Mouse (Mus musculus) thymus, adult 18-20 months (tissue): Measurements from ENCODE around the gene Sppl2b.

Experiments used
- DNase-seq, 2 experiments: peaks; one replicate each; pipeline ENCODE4 v3.0.0; 2022; ENCODE audit warnings: mixed read lengths in 2 of 2

The Sppl2b gene

DNA sequence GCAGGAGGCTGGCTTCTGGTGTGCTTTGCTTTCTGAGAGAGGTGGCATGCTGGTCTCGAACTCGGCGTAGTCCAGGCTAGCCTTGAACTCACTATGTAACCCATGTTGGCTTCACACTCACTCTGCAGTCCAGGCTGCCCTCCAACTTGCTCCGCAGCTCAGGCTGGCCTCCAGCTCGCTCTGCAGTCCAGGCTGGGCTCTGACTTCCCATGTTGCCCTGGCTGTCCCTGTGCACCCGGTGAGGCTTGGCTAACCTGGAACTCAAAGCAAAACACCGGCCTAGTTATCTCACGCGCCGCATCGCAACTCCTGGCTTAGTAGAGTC, 636 bp downstream of the Sppl2b start:
- no peak for DNase-seq

DNA sequence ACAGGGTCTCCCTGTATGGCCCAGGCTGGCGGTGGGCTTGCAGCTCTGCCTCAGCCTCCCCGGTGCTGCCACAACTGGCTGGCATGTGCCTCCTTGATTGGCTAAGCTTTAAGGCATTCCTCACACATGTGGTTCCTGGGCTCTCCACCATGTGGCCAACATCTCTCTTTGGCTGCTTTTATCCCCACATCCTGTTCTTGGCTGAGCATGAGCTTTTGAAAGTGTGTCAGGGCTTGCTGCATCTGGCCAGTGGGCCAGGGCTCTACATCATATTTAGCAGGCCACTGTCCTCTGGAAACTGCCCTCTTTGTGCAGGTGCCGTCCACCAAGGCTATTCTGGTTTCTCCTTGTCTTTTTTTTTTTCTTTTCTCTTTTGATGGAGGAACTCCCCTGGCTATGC, 1.2 kb downstream of the Sppl2b start:
- DNase-seq: no peak

DNA sequence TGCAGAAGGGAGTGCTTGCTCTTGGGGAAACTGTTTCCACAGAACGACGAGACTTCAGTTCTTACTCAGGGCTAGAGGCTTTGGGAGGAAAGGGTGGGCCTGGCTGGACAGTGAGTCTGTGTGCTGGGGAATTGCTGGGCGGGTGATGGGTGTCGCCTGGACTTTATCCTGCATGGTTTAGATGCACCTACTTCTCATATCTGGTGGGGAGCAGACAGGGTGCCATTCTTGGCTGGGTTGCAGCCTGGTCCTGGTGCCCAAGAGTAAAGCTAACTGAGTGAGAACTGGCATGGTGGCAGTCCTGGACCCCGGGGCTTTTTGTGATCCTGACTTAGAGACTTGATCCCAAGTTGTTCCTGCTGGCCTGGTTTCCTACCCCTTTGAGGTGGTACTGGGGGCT, 1.8 kb downstream of the Sppl2b start:
- DNase-seq: no peak

DNA sequence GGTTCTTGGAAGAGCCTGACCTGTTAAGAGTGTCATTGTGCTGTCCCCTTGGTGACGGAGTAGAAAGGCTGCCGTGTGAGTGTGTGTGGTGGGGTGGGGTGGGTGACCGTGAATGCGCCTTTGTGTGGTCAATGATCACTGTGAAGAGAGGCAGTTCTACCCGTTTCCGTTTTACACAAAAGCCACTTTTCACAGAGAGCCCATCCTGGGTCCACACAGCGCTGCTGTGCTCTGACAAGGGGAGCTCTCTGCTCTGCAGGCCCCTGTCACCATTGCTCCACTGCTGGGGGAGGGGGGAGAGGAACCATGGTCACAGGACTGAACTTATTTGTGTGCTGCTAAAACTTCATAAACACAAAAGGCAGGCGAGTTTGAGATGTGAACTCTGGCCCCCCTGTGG, 2.3 kb downstream of the Sppl2b start:
- no peak for DNase-seq

DNA sequence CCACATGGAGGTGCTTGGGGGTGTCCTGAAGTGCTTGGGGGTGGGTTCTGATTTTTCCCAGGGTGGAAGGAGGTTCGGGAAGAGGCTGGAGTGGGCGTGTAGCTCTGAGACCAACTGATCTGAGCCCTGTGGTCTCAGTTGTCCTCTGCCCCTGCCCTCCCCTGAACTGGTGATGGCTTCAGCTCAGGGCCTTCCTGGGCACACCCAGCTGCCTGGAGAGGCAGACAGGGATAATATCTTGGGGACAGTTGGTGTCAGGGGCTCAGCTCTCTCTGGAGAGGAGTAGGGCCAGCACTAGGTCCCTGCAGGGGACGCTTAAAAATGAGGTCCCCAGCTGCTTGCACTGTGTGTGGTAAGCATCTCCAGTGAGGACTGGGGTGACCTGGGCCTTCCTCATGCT, 2.8 kb downstream of the Sppl2b start:
- no peak for DNase-seq

DNA sequence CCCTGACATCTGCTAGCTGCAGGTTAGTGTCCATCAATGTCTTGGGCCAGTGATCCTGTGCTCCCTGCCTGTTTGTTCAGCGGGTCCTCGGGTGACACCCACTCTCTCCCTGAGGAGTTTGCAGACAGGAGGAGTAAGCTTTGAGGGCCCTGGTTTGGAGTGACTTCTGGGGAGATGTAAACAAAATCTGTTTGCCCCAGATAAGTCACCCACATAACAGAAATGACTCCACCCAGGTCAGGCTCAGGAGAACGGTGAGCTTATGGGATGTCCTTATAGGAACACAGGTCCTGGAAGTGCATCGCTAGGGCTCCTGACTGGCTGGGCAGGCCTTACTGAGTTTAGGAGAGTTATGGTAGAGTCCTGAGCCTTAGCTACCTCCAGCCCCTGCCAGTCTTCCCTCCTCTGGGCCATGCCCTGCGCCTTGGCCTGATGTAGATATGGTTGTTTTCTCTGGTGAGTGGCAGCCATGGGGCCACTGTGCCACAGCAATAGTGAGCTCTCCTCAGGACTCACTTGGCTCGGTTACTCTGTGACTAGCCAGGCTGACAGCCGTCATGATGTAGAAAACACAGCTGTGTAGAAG, 3.4 kb downstream of the Sppl2b start:
- no peak for DNase-seq

DNA sequence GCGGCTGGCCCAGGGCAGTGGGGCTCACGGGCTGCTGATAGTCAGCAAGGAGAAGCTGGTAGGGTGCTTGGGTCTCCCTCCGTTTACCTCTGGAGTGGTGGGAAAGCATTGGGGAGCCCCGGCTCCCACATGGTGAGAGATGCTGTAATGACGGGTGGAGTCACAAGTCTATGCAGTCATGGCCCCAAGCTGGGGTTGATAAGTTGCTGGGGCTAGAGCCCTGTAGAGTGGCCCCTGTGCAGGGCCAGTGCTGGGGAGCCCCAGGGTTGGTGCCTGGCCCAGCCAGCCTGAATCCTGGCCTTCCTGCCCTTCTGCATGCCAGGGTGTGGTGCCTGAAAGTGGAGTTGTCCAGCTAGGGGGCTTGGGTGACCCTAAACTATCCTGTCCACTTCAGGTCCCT, 7.2 kb downstream of the Sppl2b start:
- no peak for DNase-seq

DNA sequence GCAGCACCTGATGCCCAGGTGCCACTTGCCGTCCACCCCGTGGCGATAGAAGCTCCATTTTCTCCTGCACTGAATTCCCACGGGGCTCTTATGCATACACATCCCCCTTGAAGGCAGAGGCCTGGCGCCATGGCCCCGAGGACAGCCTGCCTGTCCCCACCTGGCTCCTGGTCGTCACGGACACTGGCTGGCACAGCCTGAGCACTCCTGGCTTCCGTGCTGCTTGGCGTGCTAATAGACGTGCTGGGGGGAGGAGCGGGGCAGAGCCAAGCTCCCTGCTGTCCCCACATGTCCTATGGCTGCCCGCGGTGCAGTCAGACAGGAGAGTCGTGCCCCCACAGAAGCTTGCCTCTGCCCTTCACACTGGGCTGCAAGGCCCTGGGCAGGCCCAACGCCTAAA, 9.4 kb downstream of the Sppl2b start:
- DNase-seq: no peak

DNA sequence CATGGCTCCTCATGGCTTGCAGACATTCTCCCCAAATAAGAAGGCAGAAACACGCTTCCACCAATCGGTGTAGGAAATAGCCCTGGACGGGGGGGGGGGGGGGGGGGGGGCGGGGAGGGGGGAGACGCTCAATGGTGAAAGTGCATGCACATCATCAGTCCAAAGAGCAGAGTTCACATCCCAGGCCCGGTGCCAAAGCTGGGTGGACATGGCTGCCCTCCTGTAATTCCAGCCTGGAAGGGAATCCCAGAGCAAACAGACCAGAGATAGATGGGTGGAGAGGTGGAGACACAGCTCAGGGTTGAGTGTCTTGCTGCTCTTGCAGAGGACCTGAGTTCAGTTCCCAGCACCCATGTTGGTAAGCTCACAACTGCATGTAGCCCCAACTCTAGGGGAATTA, 15.9 kb downstream of the Sppl2b start:
- DNase-seq: no peak

DNA sequence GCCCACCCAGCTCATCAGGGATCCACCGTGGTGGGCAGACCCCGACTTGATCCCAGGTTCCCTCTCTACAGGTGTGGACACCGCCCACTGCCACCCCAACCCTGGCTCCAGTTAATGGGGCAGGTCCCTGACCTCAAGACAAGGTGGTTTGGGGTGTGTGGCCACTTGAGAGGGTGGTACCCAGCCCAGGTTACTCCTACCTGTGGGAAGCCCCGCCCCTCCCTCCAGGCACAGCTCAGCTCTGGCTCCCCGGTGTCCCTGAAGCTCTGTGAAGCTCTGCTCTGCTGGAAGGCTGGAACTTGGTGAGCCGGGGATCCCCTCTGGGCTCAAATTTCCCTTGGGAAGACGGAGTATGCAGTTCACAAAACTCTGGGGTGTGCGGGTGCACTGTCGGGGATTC, 16.5 kb downstream of the Sppl2b start, which contains the start of gene Tmprss9:
Tmprss9 (plus strand) TSS at position 268 of the 400 bp plus-strand sequence.
- no peak for DNase-seq

DNA sequence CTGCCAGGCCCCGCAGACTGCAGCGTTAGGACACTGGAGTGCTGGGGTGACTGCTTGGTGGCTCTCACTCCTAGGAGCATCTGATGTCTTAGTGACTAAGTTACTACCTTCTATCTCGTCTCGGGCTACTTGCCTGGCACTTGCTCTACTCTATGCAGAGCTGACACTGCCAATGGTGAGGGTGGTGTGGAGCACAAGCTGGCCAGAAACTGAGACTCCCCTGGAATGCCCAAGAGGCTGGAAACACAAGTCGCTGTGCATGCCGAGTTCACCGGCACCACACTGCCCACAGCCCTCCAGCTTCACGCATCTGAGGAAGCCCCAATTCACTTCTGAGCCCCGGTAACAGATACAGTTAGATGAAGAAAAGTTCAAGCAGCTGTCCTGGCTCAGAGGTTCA, 19.0 kb downstream of the Sppl2b start:
- no peak for DNase-seq

DNA sequence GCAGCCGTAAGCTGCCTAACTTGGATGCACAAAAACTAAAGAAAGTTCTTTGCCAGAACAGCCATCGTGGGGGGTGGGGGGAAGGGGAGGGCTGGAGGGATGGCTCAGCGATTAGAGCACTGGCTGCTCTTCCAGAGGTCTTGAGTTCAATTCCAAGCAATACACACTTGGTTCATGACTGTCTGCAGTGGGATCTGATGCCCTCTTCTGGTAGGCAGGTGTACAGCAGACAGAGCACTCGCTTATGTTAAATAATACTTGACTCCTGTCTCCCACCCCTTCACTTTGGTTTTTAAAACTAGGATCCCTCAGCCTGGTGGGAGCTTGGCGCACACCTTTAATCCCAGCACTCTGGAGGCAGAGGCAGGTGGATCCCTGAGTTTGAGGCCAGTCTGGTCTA, 21.0 kb downstream of the Sppl2b start:
- DNase-seq: peak in 1 of 2 experiments; percentile 39

DNA sequence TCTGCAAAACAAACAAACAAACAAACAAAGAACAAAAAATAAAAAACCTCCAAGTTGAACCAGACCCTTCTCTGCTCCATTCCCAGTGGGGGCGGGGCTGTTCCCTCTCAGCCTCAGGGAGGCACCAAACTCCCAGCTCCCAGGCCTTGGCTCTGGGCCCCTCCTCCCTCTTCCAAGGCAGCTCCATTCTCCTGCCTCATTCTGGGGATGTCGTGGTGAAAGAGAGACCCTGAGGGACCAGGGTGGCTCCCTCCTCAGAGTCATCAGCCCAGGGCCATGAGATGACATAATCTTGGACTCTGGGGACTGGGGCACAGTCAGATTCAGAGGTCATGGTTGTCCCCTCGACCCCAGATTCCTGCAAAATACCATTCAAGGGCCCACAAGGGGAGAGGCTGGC, 21.5 kb downstream of the Sppl2b start:
- no peak for DNase-seq

DNA sequence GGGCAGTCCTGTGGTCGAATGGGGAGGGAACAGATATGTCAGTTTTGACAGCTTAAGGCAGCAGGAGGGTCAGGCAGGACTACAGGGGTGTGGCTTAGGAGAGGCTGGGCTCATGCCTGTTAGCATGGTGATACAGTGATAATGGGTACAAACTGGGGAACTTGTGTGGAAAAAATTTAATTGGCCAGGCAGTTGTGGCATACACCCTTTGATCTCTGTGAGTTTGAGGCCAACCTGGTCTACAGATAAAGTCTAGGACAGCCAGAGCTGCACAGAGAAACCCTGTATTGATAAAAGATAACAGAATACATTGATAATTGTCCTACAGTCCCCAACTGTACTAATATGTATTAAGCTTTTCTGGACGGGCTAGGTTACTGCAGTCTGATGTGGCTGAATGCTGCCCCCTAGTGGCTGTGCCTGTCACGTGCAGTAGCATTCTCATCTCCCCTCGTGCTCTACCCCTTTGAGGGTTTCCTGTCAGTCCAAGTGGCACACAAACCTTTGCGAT, 25.1 kb downstream of the Sppl2b start:
- DNase-seq: peak; percentile 32 to 50

DNA sequence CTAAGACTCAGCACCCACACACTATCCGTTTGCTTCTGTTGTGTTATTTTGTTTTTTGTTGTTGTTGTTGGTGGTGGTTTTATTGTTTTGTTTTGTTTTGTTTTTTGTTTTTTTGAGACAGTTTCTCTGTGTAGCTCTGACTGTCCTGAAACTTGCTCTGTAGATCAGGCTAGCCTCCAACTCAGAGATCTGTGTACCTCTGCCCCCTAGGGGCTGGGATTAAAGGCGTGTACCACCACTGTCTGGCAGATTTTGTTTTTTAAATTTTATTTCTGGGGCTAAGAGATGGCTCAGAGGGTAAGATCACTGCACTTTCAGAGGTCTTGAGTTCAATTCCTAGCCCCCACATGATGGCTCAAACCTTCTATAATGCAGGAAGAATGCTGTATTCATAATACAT, 25.8 kb downstream of the Sppl2b start:
- no peak for DNase-seq

DNA sequence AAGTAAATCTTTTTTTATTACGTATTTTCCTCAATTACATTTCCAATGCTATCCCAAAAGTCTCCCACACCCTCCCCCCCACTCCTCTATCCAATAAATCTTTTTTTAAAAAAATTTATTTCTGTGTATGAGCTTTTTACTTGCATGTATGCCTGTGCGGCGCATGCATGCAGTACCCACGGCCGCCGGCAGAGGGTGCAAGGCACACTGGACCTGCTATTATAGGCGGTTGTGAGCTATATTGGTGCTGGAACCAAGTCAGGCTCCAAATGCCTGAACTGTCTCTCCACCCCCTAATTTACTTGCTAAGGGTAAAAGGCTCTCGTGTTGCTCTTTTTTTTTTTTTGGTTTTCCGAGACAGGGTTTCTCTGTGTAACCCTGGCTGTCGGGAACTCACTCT, 26.2 kb downstream of the Sppl2b start:
- DNase-seq: peak; percentile 51 to 60

DNA sequence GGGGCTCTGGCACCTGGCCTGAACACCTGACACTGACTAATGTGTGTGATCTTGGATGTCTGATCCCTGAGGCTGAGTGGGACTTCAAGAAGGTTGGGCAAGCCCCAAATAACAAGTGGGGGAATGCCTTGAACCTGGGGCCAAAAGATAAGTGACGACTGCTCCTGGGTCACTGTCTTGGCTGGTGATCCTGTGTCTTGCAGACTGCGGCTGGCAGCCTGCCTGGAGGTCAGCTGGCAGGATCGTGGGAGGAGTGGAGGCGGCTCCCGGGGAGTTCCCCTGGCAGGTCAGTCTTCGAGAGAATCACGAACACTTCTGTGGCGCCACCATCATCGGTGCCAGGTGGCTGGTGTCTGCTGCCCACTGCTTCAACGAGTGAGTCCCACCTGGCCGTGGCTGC, 32.1 kb downstream of the Sppl2b start:
- no peak for DNase-seq

DNA sequence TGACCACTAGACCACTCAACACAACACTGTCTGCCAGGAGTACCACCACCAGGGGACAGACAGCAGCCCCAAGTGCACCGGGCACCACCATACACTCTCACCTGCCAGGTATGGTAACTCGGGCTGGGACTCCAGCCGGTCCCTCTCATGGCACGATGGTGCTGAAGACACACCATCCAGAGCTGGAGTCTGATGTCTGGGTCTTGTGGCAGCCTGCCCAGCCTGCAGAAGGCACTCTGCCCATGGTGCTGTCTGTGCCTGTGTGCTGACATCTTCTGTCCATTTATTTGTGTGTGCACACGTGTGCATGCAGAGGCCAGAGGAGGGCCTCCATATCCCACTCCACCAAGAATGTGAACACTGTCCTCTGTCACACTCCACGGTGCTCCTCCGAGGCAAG, 40.0 kb downstream of the Sppl2b start:
- no peak for DNase-seq

DNA sequence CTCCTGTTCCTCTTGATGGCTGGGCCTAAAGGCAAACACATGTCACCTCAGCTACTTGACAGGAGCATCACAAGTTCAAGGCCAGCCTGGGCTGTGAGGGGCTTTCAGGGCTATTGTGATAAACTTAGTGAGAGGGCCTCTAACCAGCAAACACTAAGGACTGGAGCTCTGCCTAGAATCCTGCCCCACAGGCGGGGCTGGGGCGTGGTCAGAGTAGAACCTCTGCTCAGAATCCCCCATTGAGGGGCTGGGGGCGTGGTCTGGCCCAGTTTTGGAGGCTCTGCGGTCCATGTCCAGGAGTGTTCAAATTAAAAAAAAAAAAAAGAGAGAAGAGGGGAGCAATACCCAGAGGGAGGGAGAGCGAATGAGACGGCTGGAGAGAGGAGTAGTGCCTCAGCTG, 40.6 kb downstream of the Sppl2b start:
- DNase-seq: no peak

DNA sequence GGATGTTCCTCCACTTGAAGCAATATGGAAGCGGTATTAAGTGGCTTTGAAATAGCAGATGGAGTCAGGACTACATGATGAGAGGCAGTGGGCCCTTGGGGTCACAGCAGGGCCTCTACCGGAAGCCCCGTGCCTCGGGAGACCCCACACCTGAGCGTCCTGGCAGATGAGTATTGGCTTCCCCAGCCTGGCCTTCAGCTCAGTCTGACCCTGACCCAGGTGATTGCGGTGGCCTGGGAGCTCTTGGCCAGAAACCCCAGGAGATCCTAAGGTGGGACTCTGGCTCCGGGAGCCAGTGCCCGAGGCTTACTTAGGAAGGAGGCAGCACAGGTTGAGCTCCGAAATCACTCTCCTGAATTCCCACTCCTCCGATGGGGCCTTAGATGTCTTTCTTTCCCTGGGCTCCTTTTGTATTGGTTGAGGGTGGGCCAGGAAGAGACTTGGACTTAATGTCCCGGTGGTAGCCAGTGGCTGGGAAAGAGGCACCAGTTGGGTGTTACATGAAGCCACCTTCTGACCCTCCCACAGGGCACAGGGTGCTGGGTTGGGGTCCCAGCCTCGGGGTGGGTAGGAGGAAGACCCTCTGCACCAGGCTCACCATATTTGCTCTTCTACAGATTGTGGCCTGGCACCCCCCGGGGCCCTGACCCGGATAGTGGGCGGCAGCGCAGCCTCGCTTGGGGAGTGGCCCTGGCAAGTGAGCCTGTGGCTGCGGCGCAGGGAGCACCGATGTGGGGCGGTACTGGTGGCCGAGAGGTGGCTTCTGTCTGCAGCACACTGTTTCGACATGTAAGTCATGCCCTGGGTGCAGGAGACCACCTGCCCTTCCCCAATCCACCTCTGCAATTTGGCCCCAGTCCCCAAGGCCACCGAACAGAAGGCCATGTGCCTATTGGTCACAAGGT, 41.8 kb downstream of the Sppl2b start:
- DNase-seq: no peak

DNA sequence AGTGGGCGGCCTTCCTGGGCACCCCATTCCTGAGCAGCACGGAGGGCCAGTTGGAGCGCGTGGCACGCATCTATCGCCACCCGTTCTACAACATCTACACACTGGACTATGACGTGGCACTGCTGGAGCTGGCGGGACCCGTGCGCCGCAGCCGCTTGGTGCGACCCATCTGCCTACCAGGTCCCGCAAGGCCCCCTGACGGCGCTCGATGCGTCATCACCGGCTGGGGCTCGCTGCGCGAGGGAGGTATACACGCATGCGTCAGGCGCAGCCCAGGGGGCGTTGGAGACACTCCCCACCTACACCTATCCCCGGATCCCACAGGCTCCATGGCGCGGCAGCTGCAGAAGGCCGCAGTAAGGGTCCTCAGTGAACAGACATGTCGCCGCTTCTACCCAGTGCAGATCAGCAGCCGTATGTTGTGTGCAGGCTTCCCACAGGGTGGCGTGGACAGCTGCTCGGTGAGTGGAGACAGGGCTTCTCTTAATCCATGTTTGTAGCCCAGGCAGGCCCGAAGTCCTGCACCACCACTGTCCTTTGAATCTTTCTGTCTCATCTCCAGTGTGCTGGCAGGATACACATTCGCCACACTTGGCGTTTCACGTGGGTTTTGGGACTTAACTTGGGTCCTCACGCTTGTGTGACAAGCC, 42.9 kb downstream of the Sppl2b start:
- DNase-seq: no peak

DNA sequence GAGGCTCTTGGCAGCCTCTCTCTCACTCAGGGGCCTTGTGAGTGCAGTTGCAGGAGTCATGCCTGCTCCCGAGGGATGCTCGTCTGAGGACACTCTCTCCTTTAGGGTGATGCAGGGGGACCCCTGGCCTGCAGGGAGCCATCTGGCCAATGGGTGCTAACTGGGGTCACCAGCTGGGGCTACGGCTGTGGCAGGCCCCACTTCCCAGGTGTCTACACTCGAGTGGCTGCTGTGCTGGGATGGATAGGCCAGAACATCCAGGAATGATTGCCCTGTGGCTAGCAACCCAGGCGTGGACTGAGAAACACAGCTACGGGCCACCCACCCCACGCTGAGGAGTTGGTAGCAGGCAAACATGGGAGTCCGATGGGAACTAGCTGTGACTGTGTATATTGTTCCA, 44.0 kb downstream of the Sppl2b start:
- DNase-seq: no peak

DNA sequence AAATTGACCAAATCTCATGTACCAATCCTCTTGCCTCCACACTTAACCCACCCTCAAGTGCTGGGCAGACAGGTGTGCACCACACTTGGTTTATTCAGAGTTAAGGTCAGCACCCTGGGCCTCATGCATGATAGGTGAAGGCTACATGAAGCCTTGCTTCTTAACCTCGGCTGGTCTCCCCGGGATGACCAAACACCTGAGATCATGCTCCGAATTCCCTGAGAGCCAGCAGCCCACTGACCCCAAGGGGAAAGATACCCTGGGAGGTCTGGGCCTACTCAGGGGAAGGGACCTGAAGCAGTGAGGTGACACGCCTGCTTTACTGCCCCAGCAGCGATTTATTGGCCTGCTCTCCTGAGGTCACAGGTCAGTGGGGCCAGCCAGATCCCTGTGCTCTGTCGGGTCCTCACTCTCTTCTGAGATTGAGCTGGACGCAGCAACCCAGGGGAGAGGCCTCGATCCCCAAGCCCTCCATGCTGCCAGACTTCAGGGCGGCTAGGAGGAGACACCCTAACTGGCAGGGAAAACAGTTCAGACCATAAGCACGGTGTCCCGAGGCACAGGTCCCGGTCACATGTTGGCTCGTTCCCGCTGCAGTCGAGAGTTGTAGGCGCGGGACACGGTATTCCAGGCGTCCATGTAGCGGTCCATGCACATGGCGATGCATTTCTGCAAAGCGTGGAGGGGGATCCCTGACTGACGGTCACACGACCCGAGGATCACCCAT, 44.7 kb downstream of the Sppl2b start:
- no peak for DNase-seq
